Mouse (Mus musculus): ENCODE data around the gene Eipr1. TPM values are rescaled to one million over a fixed set of nuclear protein-coding genes. Genes with fewer than 3 reads are reported as not detected.
A peak's percentile ranks its signal among the peaks of the same experiment; 100 is the strongest.

Gene Eipr1
- total RNA-seq, 2 experiments from 2014 or later, result 8.4 to 8.7 TPM

DNA sequence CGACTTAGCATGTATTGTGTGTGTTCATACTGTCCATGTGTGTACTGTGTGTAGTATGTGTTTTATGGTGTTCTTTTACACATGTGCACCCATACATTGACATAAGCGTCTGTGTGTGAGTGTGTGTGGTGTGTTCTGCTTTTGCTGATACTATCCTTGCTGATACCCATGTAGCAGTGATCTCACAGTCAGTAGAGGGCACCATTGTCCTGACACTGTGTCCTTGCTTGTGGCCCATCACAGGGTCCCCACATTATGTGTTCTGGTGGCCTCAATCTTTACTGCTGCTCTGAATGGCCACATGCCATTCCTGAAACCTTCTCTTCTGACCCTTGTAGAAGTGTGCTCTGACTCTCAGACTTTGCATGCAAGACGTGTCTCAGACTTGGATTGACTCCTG is 22.2 kb downstream of the Eipr1 start:
- DNase-seq (ENCODE audit: low spot score in 2 of 2), result no peak

DNA sequence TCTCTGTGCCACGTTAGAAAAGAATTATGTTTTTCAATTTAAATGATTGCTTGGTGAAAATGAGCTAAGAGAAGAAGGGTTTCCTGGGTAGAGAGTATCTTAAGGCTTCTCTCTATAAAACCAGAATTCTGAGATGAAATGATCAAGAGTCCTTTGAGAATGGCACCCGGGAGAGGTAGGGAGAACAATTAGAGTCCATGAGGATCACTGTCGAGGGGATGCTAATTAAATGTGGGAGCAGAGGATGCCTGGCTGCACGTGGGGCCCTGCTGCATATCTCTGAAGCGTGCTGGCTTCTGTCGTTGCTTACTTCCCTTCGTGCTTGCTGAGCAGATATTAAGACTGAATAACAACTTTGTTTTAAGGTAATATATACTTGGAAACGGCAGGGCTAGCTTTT is 23.5 kb downstream of the Eipr1 start:
- DNase-seq (ENCODE audit: low spot score in 2 of 2), result no peak

DNA sequence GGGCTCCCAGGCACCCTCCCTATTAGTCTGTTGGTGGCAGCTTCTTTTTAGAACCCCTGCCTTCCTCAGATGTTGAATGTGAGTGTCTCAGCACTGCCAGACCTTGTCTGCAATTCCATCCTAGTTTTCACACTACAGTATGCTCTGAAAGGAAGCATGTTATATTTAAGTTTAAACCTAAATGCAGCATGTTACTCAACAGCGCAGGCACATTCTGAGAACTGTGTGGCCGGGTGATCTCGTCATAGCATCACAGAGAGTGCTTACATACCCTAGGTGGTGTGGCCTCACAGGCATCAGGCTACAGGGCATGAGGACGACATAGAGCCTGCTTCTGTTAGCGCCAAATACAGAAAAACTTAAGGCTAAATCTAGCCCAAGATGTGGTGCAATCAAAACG is 24.0 kb downstream of the Eipr1 start:
- no peak for DNase-seq (ENCODE audit: low spot score in 2 of 2)

DNA sequence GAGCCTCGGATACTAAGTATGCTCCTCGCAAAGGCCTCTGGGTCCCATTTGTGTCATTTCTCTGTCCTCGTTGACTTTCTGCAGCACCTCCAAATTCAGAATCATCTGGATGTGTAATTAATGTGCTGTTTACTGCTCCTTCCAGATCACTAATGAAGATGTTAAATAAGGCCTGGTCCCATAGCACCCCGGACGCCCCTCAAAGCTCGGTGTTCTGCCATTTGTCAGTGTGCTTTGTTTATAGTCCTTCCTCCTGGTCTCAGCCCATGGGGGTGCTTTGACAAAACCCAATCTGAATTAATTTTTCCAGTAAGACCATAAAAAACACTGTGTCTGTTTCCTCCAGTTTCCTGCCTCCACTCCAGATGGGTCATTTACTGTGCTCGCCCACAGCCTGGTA is 28.6 kb downstream of the Eipr1 start:
- no peak for DNase-seq (ENCODE audit: low spot score in 2 of 2)

DNA sequence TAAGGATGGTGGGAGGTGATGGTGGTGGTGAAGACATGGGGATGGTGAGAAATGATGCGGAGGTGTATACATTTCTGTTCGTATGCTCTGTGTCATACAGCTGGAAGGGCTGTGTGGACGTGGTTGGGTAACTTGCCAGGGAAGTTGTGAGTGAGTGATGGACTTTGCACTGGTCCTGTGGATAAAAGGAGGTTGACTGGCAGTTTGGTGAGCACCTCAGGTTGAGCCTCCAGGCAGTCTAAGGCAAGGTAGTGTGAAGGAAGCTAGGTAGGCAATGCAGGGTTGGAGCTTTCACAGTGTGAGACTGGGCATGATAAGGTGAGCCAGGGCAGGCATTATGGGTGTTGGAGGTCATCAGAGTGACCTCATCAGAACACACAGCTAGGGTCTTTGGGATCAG is 31.0 kb downstream of the Eipr1 start:
- DNase-seq (ENCODE audit: low spot score in 2 of 2), result no peak

DNA sequence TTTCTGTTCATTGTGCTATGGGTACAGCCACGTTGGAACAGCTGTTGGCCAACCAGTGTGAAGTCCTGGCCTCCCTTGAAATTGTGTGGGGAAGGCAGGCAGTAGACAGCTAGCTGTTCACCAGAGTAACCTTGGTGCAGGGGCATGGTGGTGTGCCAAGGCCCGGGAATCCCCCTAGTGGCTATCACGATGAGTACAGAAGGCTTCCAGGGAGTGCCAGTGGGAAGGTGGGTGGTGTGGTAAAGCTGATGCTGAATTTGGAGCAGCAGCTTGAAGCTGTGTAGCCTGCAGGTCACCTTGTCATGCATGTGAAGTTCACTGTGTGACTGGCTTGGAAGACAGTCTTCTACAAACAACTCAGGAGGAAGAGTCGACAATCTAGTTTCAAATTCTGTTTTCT is 32.8 kb downstream of the Eipr1 start:
- no peak for DNase-seq (ENCODE audit: low spot score in 2 of 2)

DNA sequence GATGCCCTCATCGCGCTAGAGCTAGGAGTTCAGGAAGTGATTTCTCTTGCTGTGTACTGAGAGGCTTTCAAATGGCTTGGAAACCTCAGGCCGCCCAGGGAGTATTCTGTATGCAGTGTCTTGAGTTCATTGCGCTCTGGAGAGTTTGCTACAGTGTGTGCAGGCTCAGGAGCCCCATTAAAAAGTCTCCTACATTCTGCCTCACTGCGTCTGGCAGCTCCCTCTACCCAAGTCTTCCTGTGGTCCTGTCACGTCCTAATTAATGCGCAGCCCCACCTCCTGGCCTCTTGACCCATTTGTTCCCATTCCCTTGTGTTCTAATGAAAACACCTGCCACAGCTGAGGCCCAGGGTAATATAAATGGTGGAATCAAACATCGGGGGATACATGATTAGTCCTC is 33.3 kb downstream of the Eipr1 start:
- no peak for DNase-seq (ENCODE audit: low spot score in 2 of 2)

DNA sequence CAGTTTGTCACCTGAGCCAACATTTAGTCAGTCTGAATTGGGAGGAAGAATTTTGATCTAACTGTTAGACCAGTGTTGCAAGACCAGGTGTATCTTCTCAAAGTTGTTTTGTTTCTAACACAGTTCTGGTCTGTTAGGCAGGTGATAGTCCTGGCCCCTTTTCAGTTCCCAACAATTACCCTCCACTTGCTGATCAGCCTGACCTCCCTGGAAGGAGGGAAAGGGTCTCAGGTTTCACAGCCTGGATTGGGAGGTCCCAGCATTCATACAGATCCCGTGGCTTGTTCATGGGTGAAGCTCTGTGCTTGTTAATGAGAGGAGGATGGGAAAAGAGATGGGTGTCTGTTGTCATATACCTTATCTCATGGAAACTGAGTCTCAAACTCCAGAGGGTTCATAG is 33.7 kb downstream of the Eipr1 start:
- no peak for DNase-seq (ENCODE audit: low spot score in 2 of 2)

DNA sequence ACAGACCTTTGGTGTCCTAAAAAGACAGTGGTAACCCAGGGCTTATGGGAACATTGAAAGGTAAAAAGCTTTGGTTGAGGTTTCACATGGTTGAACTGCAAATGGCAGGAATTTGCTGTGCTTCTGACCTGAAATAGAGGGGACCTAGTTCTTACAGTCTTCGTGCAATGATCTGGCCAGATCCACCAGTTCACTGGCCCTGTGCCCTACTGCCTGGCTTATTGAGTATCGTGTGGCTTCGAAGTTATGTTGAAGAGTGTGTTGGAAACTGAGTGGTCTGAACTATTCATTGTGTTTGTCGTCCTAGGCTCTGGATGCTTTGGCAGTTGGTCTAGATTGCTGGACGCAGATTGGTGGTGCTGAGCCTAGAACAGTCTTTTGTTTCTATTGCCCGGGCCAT is 34.7 kb downstream of the Eipr1 start:
- DNase-seq (ENCODE audit: low spot score in 2 of 2), result no peak

DNA sequence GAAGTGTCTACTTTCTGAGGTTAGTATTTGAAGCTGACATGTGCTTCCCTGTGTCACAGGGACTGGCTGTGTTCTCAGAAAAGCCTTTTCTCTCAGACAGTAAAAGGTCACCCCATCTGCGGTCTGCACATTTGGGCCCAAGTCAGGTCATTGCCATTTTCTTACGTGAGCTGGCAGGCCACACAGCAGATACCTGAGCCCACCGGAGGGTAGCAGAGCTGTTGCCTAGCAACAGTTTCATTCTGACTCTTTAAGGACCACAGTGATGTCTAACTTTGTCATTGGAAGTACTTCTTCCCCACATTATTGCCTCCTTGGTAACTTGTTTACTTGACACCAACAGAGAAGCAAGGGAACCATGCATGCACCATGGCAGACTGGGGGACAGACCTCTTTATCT is 41.0 kb downstream of the Eipr1 start:
- DNase-seq (ENCODE audit: low spot score in 2 of 2), result no peak

DNA sequence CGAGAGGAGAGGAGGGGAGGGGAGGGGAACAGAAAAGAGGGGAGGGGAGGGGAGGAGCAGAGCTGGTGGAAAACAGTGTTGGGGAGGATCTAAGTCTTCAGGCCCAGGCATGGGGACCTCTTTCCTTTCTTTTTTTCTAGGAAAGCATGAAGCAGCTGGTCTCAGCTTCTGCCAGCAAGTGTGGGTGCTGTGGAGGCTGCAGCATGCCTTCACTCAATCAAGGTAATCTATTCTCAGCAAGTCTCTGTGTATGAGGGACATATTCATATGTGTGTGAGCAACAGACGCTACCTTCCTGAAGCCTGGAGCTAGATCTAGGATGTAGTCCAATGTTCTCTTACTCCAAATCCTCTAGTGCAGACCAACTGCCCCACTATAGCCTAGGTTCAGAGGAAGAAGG is 42.1 kb downstream of the Eipr1 start:
- no peak for DNase-seq (ENCODE audit: low spot score in 2 of 2)

DNA sequence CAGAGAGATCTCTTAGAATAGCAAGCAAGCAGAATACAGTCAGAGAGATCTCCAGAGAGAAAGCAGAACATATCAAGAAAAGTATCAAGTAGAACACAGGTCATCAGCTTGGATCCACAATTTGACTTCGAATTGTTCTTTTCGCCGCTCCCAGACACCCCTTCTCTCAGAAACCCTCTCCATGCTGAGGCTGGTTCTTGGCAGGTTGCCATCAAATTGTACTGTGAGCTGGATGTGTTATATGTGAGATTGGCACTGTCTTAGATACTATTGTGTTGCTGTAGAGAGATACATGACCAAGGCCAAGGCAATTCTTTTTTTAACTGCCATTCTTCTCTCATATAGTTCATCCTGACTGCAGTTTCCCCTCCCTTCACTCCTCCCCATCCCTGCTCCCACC is 43.4 kb downstream of the Eipr1 start:
- no peak for DNase-seq (ENCODE audit: low spot score in 2 of 2)

DNA sequence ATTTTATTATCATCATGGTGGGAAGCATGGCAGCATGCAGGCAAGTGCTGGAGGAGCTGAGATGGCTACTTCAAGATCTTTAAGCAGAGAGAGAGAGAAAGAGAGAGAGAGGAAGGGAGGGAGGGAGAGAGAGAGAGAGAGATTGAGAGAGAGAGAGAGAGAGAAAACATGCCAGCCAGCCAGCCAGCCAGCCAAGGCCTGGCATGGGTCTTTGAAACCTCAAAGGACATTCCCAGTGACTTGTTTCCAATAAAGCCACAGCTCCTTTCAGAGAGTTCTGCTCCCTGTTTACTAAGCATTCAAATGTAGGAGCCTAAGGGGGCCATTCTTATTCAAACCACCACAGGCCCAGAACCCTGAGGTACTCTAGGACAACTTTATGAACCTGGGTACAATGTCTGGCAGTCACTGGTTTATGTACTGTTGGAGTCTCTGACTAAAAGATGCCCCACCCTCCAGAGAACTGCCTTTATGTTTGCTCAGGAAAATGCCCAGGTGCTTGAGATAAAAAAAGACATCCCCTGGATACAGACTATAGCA is 45.3 kb downstream of the Eipr1 start:
- no peak for DNase-seq (ENCODE audit: low spot score in 2 of 2)

DNA sequence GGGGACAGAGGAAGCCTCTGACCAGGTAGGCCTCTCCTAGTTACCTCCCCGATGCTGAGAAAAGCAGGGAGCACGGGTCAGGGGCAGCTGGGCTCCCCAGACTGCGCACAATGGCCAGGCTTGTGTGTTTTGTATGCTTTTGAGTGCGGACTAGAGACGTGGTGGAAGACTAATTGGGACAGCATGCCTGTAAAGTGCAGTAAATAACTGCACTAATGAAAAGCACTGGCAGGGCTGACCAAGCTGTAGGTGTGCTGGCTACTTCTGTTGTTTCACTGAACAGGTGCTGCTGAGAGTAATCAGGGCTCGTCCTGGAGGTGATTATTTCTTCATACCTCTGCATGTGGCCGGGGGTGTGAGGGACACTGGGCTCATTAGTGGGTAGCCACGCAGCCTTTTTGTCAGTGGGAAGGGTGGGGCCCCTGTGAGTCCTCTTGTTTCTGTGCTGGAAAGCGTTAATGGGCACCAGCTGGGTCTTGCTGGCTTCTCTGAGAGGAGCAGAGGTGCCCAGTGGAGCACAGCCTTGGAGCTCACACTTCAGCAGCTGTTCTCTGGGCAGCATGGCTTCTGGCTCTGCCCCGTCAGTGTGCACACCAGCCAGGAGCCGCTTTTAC is 48.3 kb downstream of the Eipr1 start:
- peak in 1 of 2 experiments; percentile 15 for DNase-seq (ENCODE audit: low spot score in 2 of 2)

DNA sequence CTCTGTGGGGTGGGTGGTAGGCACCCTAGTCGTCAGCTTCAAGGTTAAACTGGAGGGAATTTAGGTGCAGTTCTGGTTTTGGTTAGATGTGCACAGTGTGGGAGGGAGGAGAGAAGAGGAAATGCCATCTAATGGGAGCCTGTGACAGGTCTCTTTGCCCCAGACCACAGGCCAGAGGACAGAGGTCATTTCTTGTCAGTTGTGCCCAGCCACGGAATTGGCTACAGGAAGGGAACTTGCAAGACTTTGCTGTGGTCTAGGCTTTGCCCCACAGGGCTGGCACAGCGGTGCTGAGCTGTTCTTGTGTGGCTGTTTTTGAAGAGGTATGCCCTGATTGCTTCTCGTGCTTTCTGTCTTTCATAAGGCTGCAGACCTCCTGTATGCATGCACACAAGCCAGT is 48.8 kb downstream of the Eipr1 start:
- DNase-seq (ENCODE audit: low spot score in 2 of 2), result no peak

DNA sequence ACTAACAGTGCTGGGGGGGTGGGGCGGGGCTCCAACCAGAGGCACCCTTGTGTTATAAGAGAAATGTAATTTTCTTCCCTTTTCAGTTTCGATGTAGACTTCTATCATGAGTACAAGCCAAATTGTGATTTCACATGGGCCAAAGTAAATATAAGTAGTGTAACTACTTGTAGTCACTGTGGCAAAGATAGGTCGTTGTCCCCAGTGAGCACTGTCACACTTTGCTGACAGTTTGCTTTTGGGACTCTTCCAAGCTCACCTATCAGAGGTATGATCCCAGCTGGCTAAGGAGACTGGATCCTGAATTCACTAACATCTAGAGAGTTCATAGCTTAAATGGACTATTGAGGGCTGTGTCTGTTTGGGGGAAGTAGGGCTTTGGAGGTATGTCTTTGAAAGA is 49.3 kb downstream of the Eipr1 start:
- DNase-seq (ENCODE audit: low spot score in 2 of 2), result no peak

DNA sequence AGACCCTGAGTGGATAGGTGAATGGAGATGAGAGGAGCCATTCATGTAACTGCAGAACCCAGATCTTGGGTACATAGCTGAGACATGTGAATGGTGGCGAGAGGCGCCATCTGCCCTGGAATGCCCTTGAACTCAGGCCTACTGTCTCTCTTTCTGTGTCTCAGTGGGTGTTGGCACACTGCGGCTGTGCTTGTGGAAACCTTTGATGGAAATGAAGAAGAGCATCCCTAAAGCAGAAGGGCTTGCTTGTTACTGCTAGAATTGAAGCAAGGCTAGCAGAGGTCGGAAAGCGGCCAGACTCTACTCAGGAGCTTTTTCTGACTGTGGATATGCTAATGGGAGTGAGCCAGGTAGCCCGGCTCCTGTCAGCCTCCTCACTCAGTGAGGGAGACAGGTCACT is 50.1 kb downstream of the Eipr1 start:
- no peak for DNase-seq (ENCODE audit: low spot score in 2 of 2)

DNA sequence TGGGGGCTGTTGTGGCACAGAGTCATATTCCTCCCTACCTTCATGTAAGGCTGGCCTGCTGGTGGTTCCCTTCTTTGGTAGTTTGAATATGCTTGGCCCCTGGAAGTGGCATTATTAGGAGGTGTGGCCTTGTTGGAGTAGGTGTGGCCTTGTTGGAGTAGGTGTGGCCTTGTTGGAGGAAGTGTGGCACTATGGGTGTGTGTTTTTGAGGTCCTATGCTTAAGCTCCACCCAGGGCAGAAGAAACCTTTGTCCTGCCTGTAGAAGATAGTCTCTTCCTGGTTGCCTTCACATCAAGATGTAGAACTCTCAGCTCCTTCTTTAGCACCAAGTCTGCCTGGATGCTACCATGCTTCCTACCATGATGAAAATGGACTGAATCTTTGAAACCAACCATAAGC is 51.4 kb downstream of the Eipr1 start:
- no peak for DNase-seq (ENCODE audit: low spot score in 2 of 2)

DNA sequence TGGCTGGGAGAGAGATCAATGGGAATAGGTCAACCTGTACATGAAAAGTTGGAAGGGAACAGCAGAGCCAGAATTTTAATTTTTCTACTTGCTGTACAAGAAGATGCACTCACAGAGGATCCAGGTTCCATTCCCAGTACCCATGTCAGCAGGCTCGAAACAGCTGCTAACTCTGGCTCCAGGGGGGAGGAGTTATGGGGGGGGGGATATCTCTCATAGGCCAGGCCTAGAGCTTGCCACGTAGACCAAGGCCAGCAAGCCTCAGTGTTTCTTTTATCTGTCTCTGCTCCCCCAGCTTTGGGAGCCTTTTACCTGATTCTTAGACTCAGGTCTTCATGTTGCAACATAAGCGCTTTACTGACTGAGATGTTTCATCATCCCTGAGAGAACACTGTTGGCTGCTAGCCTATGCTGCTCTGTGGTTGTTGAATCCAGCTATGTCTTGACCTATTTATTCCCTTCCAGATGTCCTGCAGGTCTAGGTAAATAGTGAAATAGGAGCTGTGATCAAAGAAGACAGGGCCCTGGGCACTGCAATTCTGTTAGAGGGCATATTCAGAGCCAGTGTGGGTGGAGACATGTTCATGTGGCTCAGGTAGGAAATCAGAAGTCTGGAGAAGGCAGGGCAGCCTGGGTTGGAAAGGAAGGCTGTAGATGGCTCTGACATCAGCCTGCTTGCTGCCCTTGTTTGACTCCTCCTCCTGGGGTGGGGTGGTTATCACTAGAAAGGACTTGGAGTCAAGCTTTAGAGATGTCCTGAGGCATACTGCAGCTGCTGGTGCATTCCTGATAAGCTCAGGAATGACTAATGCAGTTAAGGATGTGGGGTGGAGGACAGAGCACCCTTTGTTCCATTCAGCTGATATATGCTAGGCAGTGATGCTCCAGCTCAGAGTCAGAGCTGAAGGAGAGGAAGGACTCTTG is 53.2 kb downstream of the Eipr1 start:
- DNase-seq (ENCODE audit: low spot score in 2 of 2), result no peak

DNA sequence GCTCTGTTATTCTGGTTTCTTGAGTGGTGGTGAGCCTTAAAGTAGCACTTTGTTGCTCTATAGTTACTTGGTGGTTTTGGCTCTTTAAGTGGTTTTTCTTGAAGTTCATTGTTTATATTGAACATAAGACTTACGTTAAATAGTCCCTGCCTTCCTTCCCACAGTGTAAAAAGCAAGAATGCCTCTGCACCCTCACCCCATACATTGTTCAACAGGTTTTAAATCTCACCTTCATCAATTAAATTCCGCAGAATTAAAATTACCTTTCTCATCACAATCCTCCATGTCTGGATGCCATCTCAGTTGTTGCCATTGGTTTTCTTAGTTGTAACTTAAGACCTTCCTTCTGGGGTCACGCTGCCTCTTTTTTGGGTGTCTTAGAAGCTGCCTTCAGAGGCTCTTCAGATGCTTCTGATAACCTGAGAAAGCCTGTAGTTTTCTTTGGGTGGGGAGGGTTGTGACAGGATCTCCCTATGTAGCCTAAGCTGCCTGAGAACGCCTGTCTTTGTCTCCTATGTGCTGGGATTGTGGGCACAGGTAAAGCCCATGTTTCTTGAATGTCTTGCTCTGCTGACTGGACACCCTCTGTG is 57.3 kb downstream of the Eipr1 start:
- no peak for DNase-seq (ENCODE audit: low spot score in 2 of 2)

DNA sequence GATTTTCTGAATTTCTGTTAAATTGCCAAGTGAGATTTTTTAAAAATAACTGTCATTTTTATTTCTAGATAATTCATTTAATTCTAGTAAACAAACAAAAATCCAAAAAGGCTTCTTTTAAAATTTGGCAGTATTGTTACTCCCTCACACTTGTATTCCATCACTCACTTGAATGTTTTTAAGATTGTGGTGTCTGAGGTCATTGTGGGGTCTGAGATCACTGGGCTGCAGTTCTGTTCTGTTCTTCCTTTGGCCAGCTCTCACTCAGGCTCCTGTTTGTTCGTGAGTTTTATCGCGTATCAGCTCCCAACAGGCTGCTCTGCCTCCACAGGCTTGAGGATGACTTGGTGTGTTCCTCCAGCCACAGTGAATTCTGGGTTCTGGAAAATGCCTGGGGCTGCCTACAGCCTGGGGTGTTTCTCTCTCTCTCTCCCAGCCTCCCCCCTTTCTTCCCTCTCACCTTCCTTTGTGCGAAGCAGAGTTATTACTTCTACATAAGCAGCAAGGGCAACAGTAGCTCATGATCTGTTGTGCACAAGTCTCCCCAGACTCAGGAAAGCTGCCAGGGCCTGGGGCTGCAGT is 58.2 kb downstream of the Eipr1 start:
- no peak for DNase-seq (ENCODE audit: low spot score in 2 of 2)
